Mouse (Mus musculus): ENCODE data around the gene Prcc. TPM values are rescaled to one million over a fixed set of nuclear protein-coding genes. Genes with fewer than 3 reads are reported as not detected.
A peak's percentile ranks its signal among the peaks of the same experiment; 100 is the strongest.
"Not testable (repeated sequence)": the region's sequence is repeated elsewhere in the genome, so short reads cannot be mapped to it uniquely, and the experiment has no call there.

The Prcc gene
- polyA plus RNA-seq, 1 experiment from 2014 or later, result 13.8 TPM

DNA sequence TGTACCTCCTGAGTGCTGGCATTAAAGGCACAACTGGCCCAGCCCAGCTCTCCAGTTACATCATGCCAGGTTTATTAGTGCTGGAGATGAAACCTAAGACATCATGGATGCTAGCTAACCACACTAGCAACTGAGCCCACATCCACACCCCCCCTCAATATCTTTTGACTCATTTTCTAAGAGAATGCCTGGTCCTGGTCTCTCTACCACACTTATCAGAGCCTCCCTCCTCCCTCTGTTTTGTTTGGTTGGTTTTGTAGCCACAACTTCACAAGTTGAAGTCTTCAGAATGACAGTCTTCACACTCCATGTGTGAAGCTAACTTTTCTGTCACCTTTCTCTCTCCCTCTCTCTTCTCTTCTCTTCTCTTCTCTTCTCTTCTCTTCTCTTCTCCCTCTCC lies 44.5 kb downstream of the Prcc start:
- Histone ChIP-seq H3K36me3 (ENCODE audit: control insufficient read depth, insufficient read depth) (no peaks in the 10 kb centered on the region), H3K27me3 (replicated peaks; ENCODE audit: control insufficient read depth, insufficient read depth, low read length) (no peaks in the 10 kb centered on the region), H3K9me3 (ENCODE audit: control insufficient read depth, low read length) (no peaks in the 10 kb centered on the region), H3K27ac (ENCODE audit: low read length) (no peak overlapping the region), H3K4me3 (replicated peaks; ENCODE audit: low read length) (no peak overlapping the region), H3K4me1 (replicated peaks; ENCODE audit: control insufficient read depth, insufficient read depth, low read length) (no peaks in the 10 kb centered on the region), H3K4me2 (ENCODE audit: low read length) (no peak overlapping the region), H3K9ac (replicated peaks; ENCODE audit: low read depth, low read length) (no peak overlapping the region)
- no peak for ATAC-seq

DNA sequence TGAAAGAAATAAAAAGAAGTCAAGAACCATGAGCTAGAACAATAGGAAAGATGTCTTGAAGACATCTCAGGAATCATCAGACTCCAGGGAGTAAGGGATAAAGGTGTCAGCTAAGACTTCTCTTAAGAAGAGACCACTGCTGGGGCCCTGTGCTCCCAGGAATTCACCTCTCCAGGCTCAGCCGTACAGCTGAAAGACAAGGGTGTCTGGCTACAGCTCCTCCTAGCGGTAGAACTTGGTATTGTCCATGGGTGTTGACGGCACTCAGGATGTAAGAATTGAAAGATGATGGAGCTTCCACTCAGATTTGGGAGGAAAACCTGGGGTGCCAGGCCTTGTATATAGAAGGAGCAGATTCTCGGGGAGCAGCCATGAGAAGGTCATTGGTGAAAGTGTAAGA lies 46.8 kb downstream of the Prcc start:
- H3K4me2 ChIP-seq (ENCODE audit: low read length), result no peak overlapping the region
- H3K9ac ChIP-seq (replicated peaks; ENCODE audit: low read depth, low read length), result no peak overlapping the region
- 2% methylated on average over 4 of the region's 4 CpGs for WGBS
- H3K36me3 ChIP-seq (ENCODE audit: control insufficient read depth, insufficient read depth), result no peaks in the 10 kb centered on the region
- H3K4me1 ChIP-seq (replicated peaks; ENCODE audit: control insufficient read depth, insufficient read depth, low read length), result no peaks in the 10 kb centered on the region
- no peaks in the 10 kb centered on the region for H3K9me3 ChIP-seq (ENCODE audit: control insufficient read depth, low read length)
- no peaks in the 10 kb centered on the region for H3K27me3 ChIP-seq (replicated peaks; ENCODE audit: control insufficient read depth, insufficient read depth, low read length)
- ATAC-seq, result no peak
- H3K4me3 ChIP-seq (replicated peaks; ENCODE audit: low read length), result no peak overlapping the region
- H3K27ac ChIP-seq (ENCODE audit: low read length), result no peak overlapping the region

DNA sequence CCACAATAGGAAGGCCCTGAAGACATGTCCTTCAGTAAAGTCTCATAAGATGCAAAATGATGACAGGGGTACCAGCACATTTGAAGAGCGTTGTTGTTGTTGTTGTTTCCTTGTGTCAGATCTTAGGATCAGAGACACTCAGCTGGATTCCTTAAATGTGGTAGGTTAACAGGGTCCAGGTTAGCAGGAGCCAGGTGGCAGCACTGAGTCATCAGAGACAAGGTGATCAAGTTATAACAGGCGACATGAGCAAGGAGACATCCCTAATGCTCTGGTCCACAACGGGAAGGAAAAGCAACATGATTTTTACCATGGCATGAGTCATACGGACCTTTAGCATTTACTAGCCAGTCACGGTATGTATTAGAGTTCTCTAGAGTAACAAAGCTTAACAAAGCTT lies 51.9 kb downstream of the Prcc start:
- H3K9ac ChIP-seq (replicated peaks; ENCODE audit: low read depth, low read length), result no peak overlapping the region
- no peak overlapping the region for H3K4me3 ChIP-seq (replicated peaks; ENCODE audit: low read length)
- no peak overlapping the region for H3K4me2 ChIP-seq (ENCODE audit: low read length)
- ATAC-seq, result no peak
- H3K27ac ChIP-seq (ENCODE audit: low read length), result no peak overlapping the region
- H3K36me3 ChIP-seq (ENCODE audit: control insufficient read depth, insufficient read depth), result no peaks in the 10 kb centered on the region
- H3K4me1 ChIP-seq (replicated peaks; ENCODE audit: control insufficient read depth, insufficient read depth, low read length), result no peaks in the 10 kb centered on the region
- no peaks in the 10 kb centered on the region for H3K27me3 ChIP-seq (replicated peaks; ENCODE audit: control insufficient read depth, insufficient read depth, low read length)
- 68% methylated on average over 5 of the region's 5 CpGs for WGBS
- no peaks in the 10 kb centered on the region for H3K9me3 ChIP-seq (ENCODE audit: control insufficient read depth, low read length)

DNA sequence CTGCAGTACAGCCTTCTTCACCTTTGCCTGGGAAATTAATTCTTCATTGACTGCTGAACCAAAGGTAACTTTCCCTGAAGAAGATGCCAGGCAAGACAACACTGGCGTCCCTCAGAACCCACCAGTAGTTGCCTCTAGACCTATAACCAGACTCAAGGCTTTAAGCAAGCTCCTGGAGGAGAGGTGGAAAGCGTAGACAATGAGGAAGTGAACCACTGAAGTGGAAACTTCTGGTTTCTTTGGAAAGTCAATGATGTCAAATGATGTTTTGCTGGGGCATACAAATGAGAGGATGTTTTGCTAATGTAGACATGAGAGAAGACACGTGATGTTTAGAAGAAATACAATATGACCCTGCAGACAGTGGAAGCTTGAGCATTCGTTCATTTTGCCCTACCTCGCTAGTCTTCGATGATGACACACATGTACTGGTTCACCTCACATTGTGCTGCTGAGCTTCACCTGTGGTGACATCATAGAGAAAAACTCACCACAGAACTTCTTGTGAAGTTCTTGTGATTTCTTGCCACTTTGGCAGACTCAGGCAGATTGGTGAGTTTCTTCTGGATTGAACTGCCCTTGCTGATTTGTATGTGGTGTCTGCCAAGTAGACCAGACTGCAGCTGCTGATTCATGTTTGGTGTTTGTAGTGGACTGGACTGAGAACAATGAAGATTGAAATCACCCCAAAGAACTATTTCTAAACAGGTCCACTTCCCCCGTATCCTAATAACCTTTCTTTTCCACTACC lies 53.1 kb downstream of the Prcc start:
- Histone ChIP-seq H3K4me2 (ENCODE audit: low read length) (no peak overlapping the region), H3K27me3 (replicated peaks; ENCODE audit: control insufficient read depth, insufficient read depth, low read length) (no peaks in the 10 kb centered on the region), H3K9me3 (ENCODE audit: control insufficient read depth, low read length) (no peaks in the 10 kb centered on the region), H3K36me3 (ENCODE audit: control insufficient read depth, insufficient read depth) (no peaks in the 10 kb centered on the region), H3K27ac (ENCODE audit: low read length) (no peak overlapping the region), H3K4me3 (replicated peaks; ENCODE audit: low read length) (no peak overlapping the region), H3K4me1 (replicated peaks; ENCODE audit: control insufficient read depth, insufficient read depth, low read length) (no peaks in the 10 kb centered on the region), H3K9ac (replicated peaks; ENCODE audit: low read depth, low read length) (no peak overlapping the region)
- no peak for ATAC-seq
- 85% methylated on average over 7 of the region's 7 CpGs for WGBS

DNA sequence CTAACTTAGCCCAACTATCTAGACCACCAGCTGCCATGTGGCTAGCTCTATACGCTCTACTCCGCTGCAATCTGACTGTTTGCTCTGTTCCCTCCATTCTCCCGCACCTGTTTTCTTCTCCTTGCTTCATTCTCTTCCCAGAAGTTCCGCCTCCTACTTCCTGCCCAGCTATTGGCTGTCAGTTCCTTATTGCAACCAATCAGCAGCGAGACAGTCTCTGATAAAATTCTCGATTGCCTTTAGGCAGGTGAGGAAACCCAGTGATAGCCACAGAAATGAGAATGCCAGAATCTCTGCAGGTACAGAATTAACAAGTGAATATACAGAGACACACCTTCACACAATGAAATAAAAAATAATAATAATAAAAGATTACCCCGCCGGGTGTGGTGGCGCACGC lies 56.4 kb downstream of the Prcc start:
- no peaks in the 10 kb centered on the region for H3K36me3 ChIP-seq (ENCODE audit: control insufficient read depth, insufficient read depth)
- H3K9me3 ChIP-seq (ENCODE audit: control insufficient read depth, low read length), result no peaks in the 10 kb centered on the region
- no peak overlapping the region for H3K9ac ChIP-seq (replicated peaks; ENCODE audit: low read depth, low read length)
- WGBS, result 51% methylated on average over 10 of the region's 10 CpGs
- H3K4me2 ChIP-seq (ENCODE audit: low read length), result no peak overlapping the region
- H3K27ac ChIP-seq (ENCODE audit: low read length), result no peak overlapping the region
- H3K27me3 ChIP-seq (replicated peaks; ENCODE audit: control insufficient read depth, insufficient read depth, low read length), result no peaks in the 10 kb centered on the region
- H3K4me3 ChIP-seq (replicated peaks; ENCODE audit: low read length), result no peak overlapping the region
- H3K4me1 ChIP-seq (replicated peaks; ENCODE audit: control insufficient read depth, insufficient read depth, low read length), result no peaks in the 10 kb centered on the region
- no peak for ATAC-seq

DNA sequence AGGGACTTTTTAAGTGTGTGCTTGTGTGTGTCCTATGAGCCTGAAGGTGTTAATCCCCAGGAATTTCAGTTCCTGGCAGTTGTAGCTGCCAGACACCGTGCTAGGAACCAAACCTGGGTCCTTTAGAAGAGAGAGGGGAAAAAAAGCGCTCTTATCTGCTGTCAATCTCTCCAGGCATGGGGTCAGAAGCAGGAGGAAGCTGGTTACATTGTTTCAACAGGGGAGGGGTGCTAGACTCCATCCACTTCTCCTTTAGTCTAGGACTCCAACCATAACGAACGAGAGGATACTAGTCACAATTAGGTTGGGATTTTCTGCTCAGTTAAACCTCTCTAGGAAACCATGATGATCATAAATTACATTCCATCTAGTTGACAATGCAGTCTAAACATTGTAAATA lies 57.0 kb downstream of the Prcc start:
- no peaks in the 10 kb centered on the region for H3K36me3 ChIP-seq (ENCODE audit: control insufficient read depth, insufficient read depth)
- no peaks in the 10 kb centered on the region for H3K9me3 ChIP-seq (ENCODE audit: control insufficient read depth, low read length)
- H3K4me3 ChIP-seq (replicated peaks; ENCODE audit: low read length), result no peak overlapping the region
- no peak overlapping the region for H3K27ac ChIP-seq (ENCODE audit: low read length)
- ATAC-seq, result no peak
- 54% methylated on average over 4 of the region's 4 CpGs for WGBS
- H3K27me3 ChIP-seq (replicated peaks; ENCODE audit: control insufficient read depth, insufficient read depth, low read length), result no peaks in the 10 kb centered on the region
- no peak overlapping the region for H3K4me2 ChIP-seq (ENCODE audit: low read length)
- H3K9ac ChIP-seq (replicated peaks; ENCODE audit: low read depth, low read length), result no peak overlapping the region
- no peaks in the 10 kb centered on the region for H3K4me1 ChIP-seq (replicated peaks; ENCODE audit: control insufficient read depth, insufficient read depth, low read length)

DNA sequence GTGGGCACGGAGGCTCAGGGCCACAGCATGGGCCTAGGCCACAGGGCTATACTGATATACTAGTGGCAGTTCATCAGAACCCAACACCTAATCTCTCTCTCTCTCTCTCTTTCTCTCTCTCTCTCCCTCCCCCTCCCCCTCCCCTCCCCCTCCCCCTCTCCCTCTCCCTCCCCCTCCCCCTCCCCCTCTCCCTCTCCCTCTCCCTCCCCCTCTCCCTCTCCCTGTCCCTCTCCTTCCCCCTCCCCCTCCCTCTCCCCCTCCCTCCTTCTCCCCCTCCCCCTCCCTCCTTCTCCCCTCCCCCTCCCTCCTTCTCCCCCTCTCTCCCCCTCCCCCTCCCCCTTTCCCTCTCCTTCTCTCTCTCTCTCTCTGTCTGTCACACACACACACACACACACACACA lies 61.2 kb downstream of the Prcc start, which contains the start of gene Pear1:
Gene Pear1, minus strand, starts transcription at position 101 of the 400 bp plus-strand sequence.
- H3K27me3 ChIP-seq (replicated peaks; ENCODE audit: control insufficient read depth, insufficient read depth, low read length); H3K4me3 ChIP-seq (replicated peaks; ENCODE audit: low read length); H3K9me3 ChIP-seq (ENCODE audit: control insufficient read depth, low read length); ATAC-seq; H3K36me3 ChIP-seq (ENCODE audit: control insufficient read depth, insufficient read depth); H3K4me2 ChIP-seq (ENCODE audit: low read length); H3K9ac ChIP-seq (replicated peaks; ENCODE audit: low read depth, low read length); H3K27ac ChIP-seq (ENCODE audit: low read length); H3K4me1 ChIP-seq (replicated peaks; ENCODE audit: control insufficient read depth, insufficient read depth, low read length): not testable (repeated sequence)
- WGBS, result 100% methylated on average over 1 of the region's 1 CpGs

DNA sequence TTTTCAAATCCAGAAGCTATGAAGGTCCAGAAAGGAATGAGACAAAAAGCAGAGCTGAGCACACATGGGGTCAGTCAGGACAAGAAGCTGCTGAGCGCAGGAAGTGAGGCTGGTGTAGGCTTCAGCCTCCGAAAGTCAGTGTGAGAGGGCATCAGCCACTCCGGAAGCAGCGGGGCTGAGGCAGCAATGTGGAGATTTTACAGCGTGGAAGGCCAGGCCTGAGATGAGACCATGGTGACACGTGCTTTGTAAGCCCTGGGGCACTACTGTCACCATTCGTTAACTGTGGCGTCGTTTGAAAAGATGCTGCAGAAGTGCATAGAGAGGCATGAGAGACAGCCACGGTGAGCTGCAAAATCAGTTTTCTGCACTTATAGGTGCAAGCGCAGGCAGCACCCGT lies 67.2 kb downstream of the Prcc start:
- Histone ChIP-seq H3K27ac (ENCODE audit: low read length) (no peak overlapping the region), H3K4me1 (replicated peaks; ENCODE audit: control insufficient read depth, insufficient read depth, low read length) (no peaks in the 10 kb centered on the region), H3K27me3 (replicated peaks; ENCODE audit: control insufficient read depth, insufficient read depth, low read length) (no peaks in the 10 kb centered on the region), H3K9me3 (ENCODE audit: control insufficient read depth, low read length) (no peaks in the 10 kb centered on the region), H3K9ac (replicated peaks; ENCODE audit: low read depth, low read length) (no peak overlapping the region), H3K4me2 (ENCODE audit: low read length) (no peak overlapping the region), H3K4me3 (replicated peaks; ENCODE audit: low read length) (no peak overlapping the region), H3K36me3 (ENCODE audit: control insufficient read depth, insufficient read depth) (no peaks in the 10 kb centered on the region)
- 66% methylated on average over 12 of the region's 12 CpGs for WGBS
- ATAC-seq, result no peak

DNA sequence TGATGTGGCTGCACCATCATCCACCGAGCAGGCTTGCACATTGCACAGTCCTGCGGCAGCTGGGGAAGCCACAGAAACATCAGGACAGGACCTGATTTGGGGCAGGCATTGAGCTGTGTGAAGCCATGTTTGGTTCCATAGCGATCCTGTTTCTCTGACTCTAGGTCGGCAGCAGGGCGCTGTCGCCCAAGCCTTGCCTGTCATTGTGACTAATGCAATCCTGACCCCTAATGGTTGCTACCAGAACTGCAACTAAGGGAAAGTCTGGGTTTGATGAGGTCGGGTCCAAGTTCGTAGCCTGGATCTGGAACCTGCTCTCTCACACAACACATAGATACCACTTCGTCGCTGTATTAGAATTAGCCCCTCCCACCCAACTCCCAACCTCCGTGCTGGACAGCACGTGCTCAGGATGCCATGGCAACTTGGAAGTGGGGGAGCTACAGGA lies 68.7 kb downstream of the Prcc start:
- H3K4me1 ChIP-seq (replicated peaks; ENCODE audit: control insufficient read depth, insufficient read depth, low read length), result no peaks in the 10 kb centered on the region
- H3K4me3 ChIP-seq (replicated peaks; ENCODE audit: low read length), result no peak overlapping the region
- peak; percentile 74 for ATAC-seq
- 6% methylated on average over 12 of the region's 12 CpGs for WGBS
- H3K4me2 ChIP-seq (ENCODE audit: low read length), result peak overlapping the region; percentile 19; the same call in 1 of the 2 replicates
- no peak overlapping the region for H3K9ac ChIP-seq (replicated peaks; ENCODE audit: low read depth, low read length)
- no peak overlapping the region for H3K27ac ChIP-seq (ENCODE audit: low read length)
- H3K27me3 ChIP-seq (replicated peaks; ENCODE audit: control insufficient read depth, insufficient read depth, low read length), result no peaks in the 10 kb centered on the region; the same call in 1 of the 2 replicates
- no peaks in the 10 kb centered on the region for H3K9me3 ChIP-seq (ENCODE audit: control insufficient read depth, low read length)
- H3K36me3 ChIP-seq (ENCODE audit: control insufficient read depth, insufficient read depth), result no peaks in the 10 kb centered on the region

DNA sequence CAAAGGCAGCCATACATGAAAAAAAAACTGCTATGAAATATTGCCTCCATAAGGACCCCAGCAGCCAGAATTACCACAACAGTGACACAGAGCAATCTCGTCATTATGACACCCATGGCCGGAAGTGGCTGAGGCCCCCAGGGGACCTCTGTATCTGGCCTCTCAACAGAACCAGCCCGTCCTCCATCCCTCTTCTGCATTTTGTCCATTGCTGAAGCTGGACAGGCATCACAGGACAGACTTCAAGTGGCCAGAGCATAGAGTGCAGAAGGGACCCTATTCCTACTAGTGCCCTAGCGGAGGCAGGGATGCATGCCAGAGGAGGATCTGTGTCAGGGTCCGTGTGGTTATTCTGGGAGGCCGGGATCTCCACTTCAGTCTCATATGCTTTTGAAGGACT lies 69.2 kb downstream of the Prcc start:
- Histone ChIP-seq H3K27me3 (replicated peaks; ENCODE audit: control insufficient read depth, insufficient read depth, low read length) (peaks cover 4% of the 10 kb centered on the region), H3K9me3 (ENCODE audit: control insufficient read depth, low read length) (no peaks in the 10 kb centered on the region), H3K4me1 (replicated peaks; ENCODE audit: control insufficient read depth, insufficient read depth, low read length) (no peaks in the 10 kb centered on the region), H3K27ac (ENCODE audit: low read length) (no peak overlapping the region), H3K9ac (replicated peaks; ENCODE audit: low read depth, low read length) (no peak overlapping the region), H3K4me2 (ENCODE audit: low read length) (no peak overlapping the region; the same call in 1 of the 2 replicates), H3K36me3 (ENCODE audit: control insufficient read depth, insufficient read depth) (no peaks in the 10 kb centered on the region), H3K4me3 (replicated peaks; ENCODE audit: low read length) (no peak overlapping the region)
- ATAC-seq, result no peak
- WGBS, result 68% methylated on average over 6 of the region's 6 CpGs

Data from forebrain, embryonic 16.5 days (tissue).